In genomic region chr13:73773519-73774205, GRCm38 (mm10) we compare ENCODE assay signal across 8 mouse cellular contexts. TPM values are rescaled to one million over a fixed set of nuclear protein-coding genes. Genes with fewer than 3 reads are reported as not detected.
A peak's percentile ranks its signal among the peaks of the same experiment; 100 is the strongest.
DNase-seq lines count a peak whose midpoint lies in the region; ATAC-seq lines count a peak whose summit lies in the region.

No protein-coding gene starts in this region.

- 69% methylated on average over 4 of the region's 4 CpGs for WGBS in neural tube, embryonic 13.5 days

- peaks cover 38% of the 10 kb centered on the region for H3K4me1 ChIP-seq in neural tube, embryonic 13.5 days (replicated peaks)

- no peak for ATAC-seq in neural tube, embryonic 13.5 days (ENCODE audit: low read depth)
- ATAC-seq in granulocyte monocyte progenitor cell, adult 5-6 weeks (replicated peaks; ENCODE audit: poor library complexity, severe bottlenecking) = 0 out of 2 replicates have a peak, but pooled peaks have one; percentile 23
- no peak for ATAC-seq in erythroblast, adult 5-6 weeks (replicated peaks; ENCODE audit: low FRiP score, poor library complexity, severe bottlenecking)

- no peak overlapping the region for H3K9ac ChIP-seq in neural tube, embryonic 13.5 days

- H3K4me3 ChIP-seq in neural tube, embryonic 13.5 days = no peak overlapping the region

- H3K9me3 ChIP-seq in neural tube, embryonic 13.5 days = no peaks in the 10 kb centered on the region

- H3K27me3 ChIP-seq in neural tube, embryonic 13.5 days = no peaks in the 10 kb centered on the region

- peak; percentile 71 for DNase-seq in adrenal gland, adult 2 months
- no peak for DNase-seq in adrenal gland, adult 18-20 months (ENCODE audit: low spot score in 2 of 2)
- no peak for DNase-seq in neural tube, embryonic 10.5 days (ENCODE audit: extremely low spot score, low spot score)
- DNase-seq in kidney, postnatal 14 days = peak; percentile 80
- peak; percentile 61 for DNase-seq in ovary, postnatal 36 days (ENCODE audit: low spot score)

- H3K4me2 ChIP-seq in neural tube, embryonic 13.5 days = no peak overlapping the region

- H3K36me3 ChIP-seq in neural tube, embryonic 13.5 days = no peaks in the 10 kb centered on the region

- H3K27ac ChIP-seq in neural tube, embryonic 13.5 days (replicated peaks) = peak overlapping the region; percentile 54; the same call in 1 of the 2 replicates

RNA-seq across cellular contexts. Expression of gene Slc12a7, which starts 40.8 kb away (rescaled TPM):
- 10 to 100 TPM; 29.3 to 49.3 TPM for total RNA-seq in adrenal gland, adult 2 months (2021)
- 50.5 and 57.0 TPM in 2 replicates for polyA plus RNA-seq in adrenal gland, adult 2 months (2012; rRNA removed)
- total RNA-seq in adrenal gland, adult 18-20 months (2021) = 10 to 100 TPM; 33.1 to 38.4 TPM
- 13.4 and 13.6 TPM in 2 replicates for polyA plus RNA-seq in neural tube, embryonic 13.5 days (2015; fragmentation: Nextera tagmentation; extraction: Ambion mirVana)
- 3.6 and 8.3 TPM in 2 replicates for total RNA-seq in granulocyte monocyte progenitor cell, adult 5-6 weeks (2014; fragmentation: Nextera tagmentation)
- 3.0 and 3.7 TPM in 2 replicates for total RNA-seq in granulocyte monocyte progenitor cell, adult 5-6 weeks (2017)
- 0.58 and 8.4 TPM in 2 replicates for total RNA-seq in erythroblast, adult 5-6 weeks (2015; ENCODE audit: low replicate concordance)
- total RNA-seq in erythroblast, adult 5-6 weeks (2017; ENCODE audit: low replicate concordance) = 0.43 and 0.56 TPM in 2 replicates

Comparison
In these comparisons a context has a peak if more than half of its experiments do, and no peak if none do; other contexts are left out.
1. DNase-seq: peak in adrenal gland, adult 2 months (single experiment), kidney, postnatal 14 days (single experiment) and ovary, postnatal 36 days (single experiment); none in adrenal gland, adult 18-20 months (0 of 2) and neural tube, embryonic 10.5 days (single experiment).